Mouse (Mus musculus): Measurements from ENCODE around the gene Timmdc1.

Gene Timmdc1

GRCm38 (mm10) chr16:38466089-38466488, 56.4 kb downstream of the Timmdc1 start:
- no peak for DNase-seq (ENCODE audit: low read depth, low spot score)

DNA sequence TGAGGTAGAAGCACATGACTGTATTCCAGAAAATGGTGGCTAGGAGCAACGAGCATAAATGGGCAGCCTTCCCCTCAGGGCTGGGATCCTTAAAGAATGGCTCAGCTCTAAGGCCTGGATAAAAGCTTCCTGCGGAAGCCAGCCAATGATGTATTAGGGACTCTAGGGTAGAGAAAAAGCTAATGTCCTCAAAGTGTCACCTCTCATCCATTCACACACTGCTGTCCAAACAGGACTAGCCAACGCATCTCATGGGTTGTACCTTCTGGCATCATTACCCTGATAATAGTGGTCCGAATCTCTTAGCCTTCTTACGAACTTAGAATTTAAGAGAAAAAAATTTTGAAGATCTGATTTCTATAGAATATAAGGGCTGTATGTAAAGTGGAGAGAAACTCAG, 59.2 kb downstream of the Timmdc1 start:
- no peak for DNase-seq (ENCODE audit: low read depth, low spot score)

DNA sequence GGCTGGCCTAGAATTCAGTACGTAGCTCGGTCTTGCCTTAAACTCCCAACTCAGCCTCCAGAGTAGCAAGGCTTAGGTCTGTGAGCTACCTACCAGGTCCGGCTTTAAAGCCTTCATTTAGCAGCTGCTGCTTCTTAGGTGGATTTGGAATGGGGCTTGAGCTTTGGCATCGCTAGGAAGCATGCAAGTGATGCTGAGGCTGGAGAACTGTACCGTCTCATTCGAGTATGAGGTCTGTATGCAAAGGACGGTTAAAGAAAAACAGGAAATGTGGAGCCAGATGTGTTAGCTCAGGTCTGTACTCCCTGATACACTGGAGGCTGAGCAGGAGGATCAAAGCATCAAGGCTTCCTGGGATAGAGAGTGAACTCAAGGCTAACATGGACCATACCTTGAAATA, 60.3 kb downstream of the Timmdc1 start:
- no peak for DNase-seq (ENCODE audit: low read depth, low spot score)

DNA sequence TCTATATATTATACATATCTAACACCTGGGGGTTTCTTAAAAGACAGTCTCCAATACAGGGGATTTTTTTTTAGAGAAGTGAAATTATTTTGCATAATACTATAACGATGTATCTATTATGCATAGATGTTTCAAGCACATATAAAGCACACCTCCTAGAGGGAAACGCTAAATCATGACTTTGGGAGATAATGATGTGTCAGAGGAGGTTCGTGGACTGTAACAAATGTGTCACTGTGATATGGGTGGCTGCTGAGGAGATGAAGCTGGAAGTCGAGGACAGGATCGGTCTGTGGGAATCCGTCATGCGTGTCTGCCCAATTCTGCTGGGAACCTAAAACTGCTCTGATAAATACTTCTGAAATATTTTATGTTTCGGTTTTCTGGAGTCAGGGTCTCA, 60.7 kb downstream of the Timmdc1 start:
- no peak for DNase-seq (ENCODE audit: low read depth, low spot score)

DNA sequence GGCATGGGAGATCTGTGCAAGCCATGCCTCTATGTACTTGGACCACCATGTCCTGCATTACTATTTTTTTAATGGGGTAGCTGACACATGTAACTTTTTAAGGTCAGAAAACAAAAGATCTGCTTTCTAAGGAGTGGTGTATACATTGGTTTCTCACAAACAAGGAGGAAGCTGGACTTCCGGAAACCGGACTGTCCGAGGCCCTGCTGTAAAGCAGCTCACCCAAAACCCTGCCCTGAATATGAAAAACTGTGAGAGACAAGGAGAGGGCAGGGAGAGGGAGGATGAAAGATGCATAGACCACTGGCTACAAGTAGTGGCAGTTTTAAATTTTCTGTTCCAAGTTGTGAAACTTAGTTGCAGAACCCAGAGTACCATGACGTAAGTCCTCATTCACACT, 62.5 kb downstream of the Timmdc1 start:
- DNase-seq (ENCODE audit: low read depth, low spot score): no peak

- peak; percentile 62 for DNase-seq (ENCODE audit: low read depth, low spot score)
These were observed 63.7 kb downstream of the Timmdc1 start for GRCm38 (mm10) chr16:38458600-38459280.

DNA sequence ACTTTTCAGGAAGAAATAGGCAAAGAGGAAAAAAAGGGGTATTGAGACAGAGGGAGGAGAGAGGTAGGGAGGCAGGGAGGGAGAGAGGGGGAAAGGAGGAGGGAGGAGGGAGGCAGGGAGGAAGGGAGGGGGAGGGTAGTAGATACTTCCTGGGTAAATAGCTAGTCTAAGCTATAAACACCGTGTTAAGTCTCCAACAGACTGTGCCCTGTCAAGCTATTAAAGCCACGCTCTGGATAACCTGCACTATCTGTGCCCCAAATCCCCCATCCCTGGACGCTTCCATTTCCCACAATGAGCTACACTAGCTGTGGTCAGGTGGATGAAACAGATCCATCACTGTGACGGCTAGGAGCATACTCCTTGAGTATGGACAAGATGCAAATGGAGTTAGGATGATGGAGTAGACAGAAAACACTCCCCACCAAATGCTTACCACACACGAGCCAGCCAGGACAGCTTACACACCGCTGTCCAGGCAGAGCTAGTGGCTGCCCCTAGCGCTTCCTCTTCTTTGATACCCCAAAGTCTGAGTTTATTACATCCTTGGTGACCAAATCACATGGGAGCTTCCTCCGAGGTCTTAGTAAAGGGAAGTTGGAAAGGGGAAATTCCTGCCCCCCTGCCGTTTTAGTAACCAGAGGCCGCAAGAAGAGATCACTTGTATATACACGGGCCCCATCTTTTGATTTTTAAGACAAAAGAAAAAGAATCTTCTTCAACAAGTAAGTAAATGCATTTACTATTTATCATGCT, 65.5 kb downstream of the Timmdc1 start:
- DNase-seq (ENCODE audit: low read depth, low spot score): peak; percentile 39

GRCm38 (mm10) chr16:38455511-38456418, 66.7 kb downstream of the Timmdc1 start, which contains the start of gene Cd80:
Cd80 (plus strand) TSS chr16:38455561.
- DNase-seq (ENCODE audit: low read depth, low spot score): no peak

- DNase-seq (ENCODE audit: low read depth, low spot score): no peak
These were observed 67.8 kb downstream of the Timmdc1 start for GRCm38 (mm10) chr16:38454533-38455254.

GRCm38 (mm10) chr16:38453952-38454351, 68.5 kb downstream of the Timmdc1 start:
- no peak for DNase-seq (ENCODE audit: low read depth, low spot score)

- DNase-seq (ENCODE audit: low read depth, low spot score): no peak
These were observed 69.3 kb downstream of the Timmdc1 start for GRCm38 (mm10) chr16:38453203-38453553.

DNA sequence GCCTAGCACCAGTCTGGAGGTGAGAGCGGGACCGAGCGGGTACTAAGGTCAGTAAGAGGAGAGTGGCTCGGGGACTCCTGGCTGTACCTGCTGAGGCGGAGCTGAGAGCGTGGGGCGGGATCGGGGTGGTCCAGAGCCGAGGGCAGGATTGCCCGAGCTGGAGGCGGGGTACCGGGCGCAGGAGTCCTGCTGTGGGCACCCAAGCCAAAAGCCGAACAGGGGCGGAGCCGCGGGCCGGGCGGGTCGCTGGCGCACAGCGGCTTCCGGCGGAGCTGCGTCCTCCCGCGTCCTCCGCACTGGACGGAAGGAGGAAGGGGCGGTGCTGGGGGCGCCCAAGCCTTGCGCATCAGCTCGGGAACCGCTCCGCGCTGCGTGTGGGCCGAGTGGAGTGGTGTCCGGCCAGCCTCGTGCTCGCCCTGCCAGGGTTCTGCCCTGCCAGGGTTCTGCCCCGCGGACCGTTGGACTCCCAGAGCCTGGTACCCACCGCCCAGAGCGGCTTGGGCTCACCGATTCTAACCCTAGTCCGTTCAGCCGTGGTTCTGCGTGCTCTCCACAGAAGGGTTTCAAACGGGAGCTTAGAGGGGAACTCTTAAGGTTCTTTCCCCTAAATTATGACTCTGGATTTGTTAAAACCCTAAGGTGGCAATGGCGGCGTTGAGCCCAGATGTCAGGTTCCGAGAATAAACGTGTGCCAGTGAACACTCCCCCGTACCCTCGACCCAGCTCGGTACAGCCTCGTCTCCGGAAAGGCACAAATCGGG, 69.8 kb downstream of the Timmdc1 start, which contains the start of gene Adprh:
Adprh (minus strand) TSS at position 262 of the 761 bp plus-strand sequence.
- peak; percentile 71 for DNase-seq (ENCODE audit: low read depth, low spot score)

GRCm38 (mm10) chr16:38451421-38452205, 70.8 kb downstream of the Timmdc1 start:
- DNase-seq (ENCODE audit: low read depth, low spot score): peak; percentile 61

DNA sequence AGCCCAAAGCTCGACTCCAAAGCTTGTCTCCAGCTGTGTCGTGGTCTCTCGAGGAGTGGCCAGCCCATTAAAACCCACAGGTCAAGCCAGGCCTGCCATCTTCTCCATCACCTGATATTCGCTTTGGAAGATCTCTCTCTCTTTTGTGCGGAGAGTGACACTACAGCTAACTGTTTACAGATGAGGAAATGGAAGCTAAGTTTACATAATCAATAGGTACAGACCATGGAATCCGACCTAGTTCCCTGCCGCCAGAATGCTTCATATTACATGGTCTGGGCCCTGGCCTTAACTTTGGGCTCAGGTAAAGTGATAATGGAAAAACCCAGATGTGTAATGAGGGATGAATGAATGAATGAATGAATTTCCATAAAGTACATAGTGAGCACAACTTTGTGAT, 71.8 kb downstream of the Timmdc1 start:
- DNase-seq (ENCODE audit: low read depth, low spot score): no peak

- no peak for DNase-seq (ENCODE audit: low read depth, low spot score)
These were observed 74.0 kb downstream of the Timmdc1 start for GRCm38 (mm10) chr16:38448458-38448857.
